Mouse (Mus musculus) MEL (cell line): ENCODE results near the gene Dnaja3.

Source experiments
- CTCF ChIP-seq, 3 experiments: IDR thresholded peaks in 2 of 3; conservative IDR thresholded peaks in 1 of 3; 2 replicates each; pipeline ENCODE4 v1.5.1; 2011 to 2012; ENCODE audit warnings: low read length in 3 of 3, low read depth in 2 of 3, mild to moderate bottlenecking in 2 of 3, improper control_type of control experiment in 1 of 3, inconsistent platforms in 1 of 3, mixed read lengths in 1 of 3, moderate library complexity in 1 of 3; ENCODE audit not compliant: control insufficient read depth in 1 of 3, insufficient read depth in 1 of 3, poor library complexity in 1 of 3, severe bottlenecking in 1 of 3
- TAL1 ChIP-seq: IDR thresholded peaks from 2 replicates; pipeline ENCODE4 v1.6.1; 2012; ENCODE audit warnings: mild to moderate bottlenecking, inconsistent platforms, low read length, moderate library complexity, mixed read lengths

GRCm38 (mm10) chr16:4593971-4594813 lies 45.6 kb upstream of the Dnaja3 start, which contains the start of gene Glis2:
- no peak for TF ChIP-seq CTCF (IDR thresholded peaks at IDR 0.05 in 2 of 3, conservative IDR thresholded peaks at IDR 0.05 in 1 of 3; ENCODE audit: control insufficient read depth in 1 of 3, insufficient read depth in 1 of 3, low read depth in 2 of 3, low read length in 3 of 3, poor library complexity in 1 of 3, severe bottlenecking in 1 of 3)
- no peak for TF ChIP-seq TAL1
